Mouse (Mus musculus) forebrain, embryonic 16.5 days (tissue): Measurements from ENCODE around the gene Mylpf. TPM values are rescaled to one million over a fixed set of nuclear protein-coding genes. Genes with fewer than 3 reads are reported as not detected.

ENCODE experiments used
- ATAC-seq: fragments of 200-750 bp; cut with Nextera tagmentation; 2 replicates; pipeline ENCODE4 v1.8.0; 2017; ENCODE audit warnings: mild to moderate bottlenecking, moderate library complexity
- H3K27ac ChIP-seq: fragments of 300-500 bp; sonication (generic); 2 replicates; pipeline ENCODE4 v1.5.1; 2014; ENCODE audit warnings: low read length, control low read depth
- H3K27me3 ChIP-seq: fragments of 300-500 bp; sonication (generic); replicated peaks from 2 replicates; pipeline ENCODE4 v1.6.1; 2014; ENCODE audit warnings: low read length; ENCODE audit not compliant: control insufficient read depth, insufficient read depth
- H3K36me3 ChIP-seq: fragments of 300-500 bp; sonication (generic); 2 replicates; pipeline ENCODE4 v1.6.1; 2014; ENCODE audit not compliant: control insufficient read depth, insufficient read depth
- H3K4me1 ChIP-seq: fragments of 300-500 bp; sonication (generic); replicated peaks from 2 replicates; pipeline ENCODE4 v1.6.1; 2014; ENCODE audit warnings: low read length; ENCODE audit not compliant: control insufficient read depth, insufficient read depth
- H3K4me2 ChIP-seq: fragments of 300-500 bp; sonication (generic); 2 replicates; pipeline ENCODE4 v1.6.1; 2014; ENCODE audit warnings: mild to moderate bottlenecking, low read length, control low read depth
- H3K4me3 ChIP-seq: fragments of 300-500 bp; sonication (generic); replicated peaks from 2 replicates; pipeline ENCODE4 v1.5.1; 2014; ENCODE audit warnings: mild to moderate bottlenecking, low read length, control low read depth
- H3K9ac ChIP-seq: fragments of 300-500 bp; sonication (generic); replicated peaks from 2 replicates; pipeline ENCODE4 v1.6.1; 2014; ENCODE audit warnings: low read depth, low read length, control low read depth
- H3K9me3 ChIP-seq: fragments of 300-500 bp; sonication (generic); 2 replicates; pipeline ENCODE4 v1.6.1; 2016; ENCODE audit warnings: low read length; ENCODE audit not compliant: control insufficient read depth
- WGBS: fragments of 180-500 bp; shearing (Covaris S2); extraction: QIAGEN DNeasy Blood & Tissue Kit; methylation state at CpG from one replicate; pipeline ENCODE4 v1.1.7; 2014; 5-methylcytosine and 5-hydroxymethylcytosine counted together
- polyA plus RNA-seq: library from polyadenylated mRNA; unstranded; fragments of >200 nt; fragmentation: Nextera tagmentation; extraction: Ambion mirVana; gene quantifications from 2 replicates; pipeline ENCODE4 v1.2.1, GENCODE M21; 2015

Mylpf gene
- polyA plus RNA-seq, 1 experiment from 2014 or later, result 4.1 TPM

DNA sequence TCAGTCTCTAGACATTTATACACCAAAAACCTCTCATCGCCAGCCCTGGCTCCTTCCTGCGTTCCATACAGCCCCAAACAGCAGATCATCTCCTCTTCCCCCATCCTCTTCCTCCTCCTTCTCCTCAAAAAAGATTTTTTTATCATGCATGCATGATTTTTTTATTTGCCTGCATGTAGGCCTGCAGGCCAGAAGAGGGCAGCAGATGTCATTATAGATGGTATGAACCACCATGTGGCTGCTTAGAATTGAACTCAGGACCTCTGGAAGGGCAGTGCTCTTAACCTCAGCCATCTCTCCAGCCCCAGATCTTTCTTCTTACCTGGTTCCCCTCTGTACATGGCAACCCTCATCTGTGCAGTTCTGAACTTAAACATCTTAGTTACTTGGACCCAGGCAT lies 43.7 kb downstream of the Mylpf start:
- no peak overlapping the region for H3K4me2 ChIP-seq
- H3K4me3 ChIP-seq, result no peak overlapping the region
- H3K9me3 ChIP-seq, result no peaks in the 10 kb centered on the region
- 88% methylated on average over 2 of the region's 2 CpGs for WGBS
- peaks cover 9% of the 10 kb centered on the region for H3K4me1 ChIP-seq
- no peak for ATAC-seq
- H3K36me3 ChIP-seq, result no peaks in the 10 kb centered on the region; the same call in 1 of the 2 replicates
- H3K27me3 ChIP-seq, result no peaks in the 10 kb centered on the region
- H3K27ac ChIP-seq, result no peak overlapping the region
- no peak overlapping the region for H3K9ac ChIP-seq

DNA sequence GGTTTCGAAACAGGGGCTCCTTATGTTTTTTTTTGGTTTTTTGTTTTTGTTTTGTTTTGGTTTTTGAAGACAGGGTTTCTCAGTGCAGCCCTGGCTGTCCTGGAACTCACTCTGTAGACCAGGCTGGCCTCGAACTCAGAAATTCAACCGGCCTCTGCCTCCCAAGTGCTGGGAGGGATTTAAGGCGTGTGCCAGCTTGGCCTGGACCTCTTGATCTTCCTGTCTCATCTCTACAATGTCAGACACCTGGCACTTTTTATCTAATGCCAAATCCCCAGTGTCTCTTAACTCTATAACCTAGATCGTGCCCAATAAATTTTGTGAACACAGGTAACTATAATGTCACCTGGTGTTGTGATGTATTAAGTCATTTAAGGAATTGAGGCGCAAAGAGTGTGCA lies 44.7 kb downstream of the Mylpf start:
- 81% methylated on average over 6 of the region's 6 CpGs for WGBS
- Histone ChIP-seq H3K27ac (peak overlapping the region; percentile 84), H3K4me3 (peak overlapping the region; percentile 51), H3K4me1 (peaks cover 9% of the 10 kb centered on the region), H3K9me3 (no peaks in the 10 kb centered on the region), H3K36me3 (no peaks in the 10 kb centered on the region; the same call in 1 of the 2 replicates), H3K27me3 (no peaks in the 10 kb centered on the region), H3K9ac (peak overlapping the region; percentile 69), H3K4me2 (peak overlapping the region; percentile 95)
- ATAC-seq, result no peak

DNA sequence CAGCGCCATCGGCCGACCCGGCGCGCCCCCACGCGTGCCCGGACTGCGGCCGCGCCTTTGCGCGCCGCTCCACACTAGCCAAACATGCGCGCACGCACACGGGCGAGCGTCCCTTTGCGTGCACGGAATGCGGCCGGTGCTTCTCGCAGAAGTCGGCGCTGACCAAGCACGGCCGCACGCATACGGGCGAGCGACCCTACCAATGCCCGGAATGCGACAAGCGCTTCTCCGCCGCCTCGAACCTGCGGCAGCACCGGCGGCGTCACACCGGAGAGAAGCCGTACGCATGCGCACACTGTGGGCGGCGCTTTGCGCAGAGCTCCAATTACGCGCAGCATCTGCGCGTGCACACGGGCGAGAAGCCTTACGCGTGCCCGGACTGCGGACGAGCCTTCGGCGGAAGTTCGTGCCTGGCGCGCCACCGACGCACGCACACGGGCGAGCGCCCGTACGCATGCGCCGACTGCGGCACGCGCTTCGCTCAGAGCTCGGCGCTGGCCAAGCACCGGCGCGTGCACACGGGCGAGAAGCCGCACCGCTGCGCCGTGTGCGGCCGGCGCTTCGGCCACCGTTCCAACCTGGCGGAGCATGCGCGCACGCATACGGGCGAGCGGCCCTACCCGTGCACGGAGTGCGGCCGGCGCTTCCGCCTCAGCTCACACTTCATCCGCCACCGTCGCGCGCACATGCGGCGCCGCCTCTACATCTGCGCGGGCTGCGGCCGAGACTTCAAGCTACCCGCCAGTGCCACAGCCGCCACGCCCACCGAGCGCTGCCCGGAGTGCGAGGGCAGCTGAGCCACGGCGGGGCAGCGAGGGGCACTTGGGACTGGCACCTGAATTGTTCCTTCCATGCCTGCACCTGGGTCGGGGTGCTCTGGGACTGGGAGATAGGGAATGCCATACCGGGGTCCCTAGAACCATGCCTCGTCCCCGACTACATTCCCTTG lies 45.4 kb downstream of the Mylpf start:
- ATAC-seq, result peak; percentile 96

DNA sequence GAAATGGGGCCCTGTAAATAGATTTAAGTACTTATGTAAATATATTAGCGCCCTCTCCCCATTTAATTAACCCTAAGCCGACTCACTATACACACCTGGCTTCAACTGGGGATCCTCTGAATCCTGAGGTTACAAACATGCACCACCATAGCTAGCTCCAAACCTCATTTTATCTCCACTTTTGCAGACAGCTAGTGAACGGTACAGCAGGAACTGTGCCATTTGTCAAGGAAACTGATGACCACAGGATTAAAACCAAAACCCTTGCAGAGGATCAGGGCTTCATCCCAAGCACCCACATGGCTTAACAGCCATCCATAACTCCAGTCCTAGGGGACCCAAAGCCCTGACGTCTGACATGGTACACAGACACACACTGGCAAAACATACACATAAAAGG lies 46.3 kb downstream of the Mylpf start:
- Histone ChIP-seq H3K4me2 (peak overlapping the region; percentile 95), H3K27me3 (no peaks in the 10 kb centered on the region), H3K27ac (peak overlapping the region; percentile 93; the same call in 1 of the 2 replicates), H3K4me1 (peaks cover 20% of the 10 kb centered on the region), H3K4me3 (peak overlapping the region; percentile 51), H3K9me3 (no peaks in the 10 kb centered on the region), H3K9ac (peak overlapping the region; percentile 72), H3K36me3 (no peaks in the 10 kb centered on the region)
- 35% methylated on average over 4 of the region's 4 CpGs for WGBS
- ATAC-seq, result no peak

More for the DNA sequence above, 45.4 kb downstream of the Mylpf start:
- peaks cover 13% of the 10 kb centered on the region for H3K4me1 ChIP-seq
- H3K27ac ChIP-seq, result peak overlapping the region; percentile 93
- WGBS, result under 1% methylated on average over 135 of the region's 136 CpGs
- H3K9ac ChIP-seq, result peak overlapping the region; percentile 72
- H3K4me3 ChIP-seq, result peak overlapping the region; percentile 51
- H3K36me3 ChIP-seq, result no peaks in the 10 kb centered on the region; the same call in 1 of the 2 replicates
- H3K4me2 ChIP-seq, result peak overlapping the region; percentile 95
- no peaks in the 10 kb centered on the region for H3K9me3 ChIP-seq
- no peaks in the 10 kb centered on the region for H3K27me3 ChIP-seq

DNA sequence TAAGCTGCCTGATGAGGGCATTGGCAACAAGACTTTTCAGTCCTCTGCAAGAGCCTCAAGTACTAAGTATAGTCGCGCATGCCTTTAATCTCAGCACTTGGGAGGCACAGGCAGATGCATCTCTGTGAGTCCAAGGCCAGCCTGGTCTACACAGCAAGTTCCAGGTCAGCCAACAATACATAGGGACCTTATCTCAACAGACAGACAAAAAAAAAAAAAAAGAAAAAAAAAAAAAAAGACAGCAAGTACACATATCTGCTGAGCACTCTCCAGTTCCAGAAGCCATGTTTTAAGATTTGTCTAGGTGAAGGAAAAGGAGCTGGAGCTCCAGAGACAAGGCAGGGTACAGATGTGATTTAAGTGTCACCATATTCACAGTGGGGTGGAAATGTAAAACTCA lies 47.3 kb downstream of the Mylpf start:
- Histone ChIP-seq H3K27ac (no peak overlapping the region), H3K27me3 (no peaks in the 10 kb centered on the region), H3K4me2 (no peak overlapping the region), H3K4me3 (no peak overlapping the region), H3K4me1 (peaks cover 22% of the 10 kb centered on the region), H3K36me3 (no peaks in the 10 kb centered on the region), H3K9ac (no peak overlapping the region), H3K9me3 (no peaks in the 10 kb centered on the region)
- ATAC-seq, result no peak
- WGBS, result 83% methylated on average over 2 of the region's 2 CpGs

DNA sequence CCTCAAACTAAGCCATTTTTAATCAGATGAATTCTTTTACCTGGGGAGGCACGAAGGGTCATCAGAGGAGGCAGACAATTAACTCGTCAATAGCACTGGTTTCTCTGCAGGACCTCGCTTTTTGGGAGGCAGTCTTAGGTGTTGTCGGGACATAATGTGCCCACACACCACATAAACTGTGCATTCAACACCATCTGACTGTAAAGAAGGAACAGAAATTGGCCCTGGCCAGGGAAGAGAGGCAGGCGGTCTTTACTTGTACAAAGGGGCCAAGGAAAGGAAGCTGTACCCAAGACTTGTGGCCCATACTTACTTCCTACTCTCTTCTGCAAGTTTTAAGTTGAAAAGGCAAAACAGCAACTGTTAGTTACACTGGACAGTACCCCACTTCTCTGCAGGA lies 47.8 kb downstream of the Mylpf start:
- Histone ChIP-seq H3K27me3 (no peaks in the 10 kb centered on the region), H3K9me3 (no peaks in the 10 kb centered on the region), H3K9ac (no peak overlapping the region), H3K4me3 (no peak overlapping the region), H3K27ac (no peak overlapping the region), H3K36me3 (no peaks in the 10 kb centered on the region), H3K4me2 (no peak overlapping the region), H3K4me1 (peaks cover 27% of the 10 kb centered on the region)
- ATAC-seq, result no peak
- WGBS, result 90% methylated on average over 5 of the region's 5 CpGs

DNA sequence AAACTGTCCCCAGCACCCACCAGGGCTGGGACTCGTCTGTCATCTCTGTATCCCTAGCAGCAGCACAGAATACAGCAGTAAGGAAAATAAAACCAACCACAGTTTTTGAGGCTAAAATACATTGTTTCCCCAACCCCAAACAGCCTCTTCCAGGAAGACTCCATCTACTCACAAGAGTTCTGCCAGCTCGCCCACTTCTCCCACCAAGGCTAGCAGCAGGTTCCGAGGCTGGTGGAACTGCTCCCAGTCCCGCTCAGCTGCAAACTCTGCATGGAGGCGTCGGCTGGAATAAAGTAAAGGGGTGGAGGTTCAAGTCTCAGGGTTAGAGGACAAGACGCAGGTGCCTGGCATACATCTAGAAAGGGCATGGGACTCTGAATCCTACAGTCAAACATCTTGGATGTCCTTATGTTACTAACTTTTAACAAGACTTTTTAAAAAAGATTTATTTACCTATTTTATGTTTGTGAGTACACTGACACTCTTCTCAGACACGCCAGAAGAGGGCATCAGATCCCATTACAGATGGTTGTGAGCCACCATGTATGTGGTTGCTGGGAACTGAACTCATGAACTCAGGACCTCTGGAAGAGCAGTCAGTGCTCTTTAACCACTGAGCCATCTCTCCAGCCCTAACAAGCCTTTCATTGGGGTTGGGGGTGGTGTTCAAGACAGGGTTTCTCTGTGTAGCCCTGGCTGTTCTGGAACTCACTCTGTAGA lies 50.7 kb downstream of the Mylpf start:
- H3K4me1 ChIP-seq, result peaks cover 24% of the 10 kb centered on the region
- H3K9me3 ChIP-seq, result no peaks in the 10 kb centered on the region
- no peaks in the 10 kb centered on the region for H3K36me3 ChIP-seq
- ATAC-seq, result no peak
- 76% methylated on average over 8 of the region's 8 CpGs for WGBS
- no peaks in the 10 kb centered on the region for H3K27me3 ChIP-seq
- H3K27ac ChIP-seq, result no peak overlapping the region
- H3K9ac ChIP-seq, result no peak overlapping the region; the same call in 1 of the 2 replicates
- H3K4me3 ChIP-seq, result peak overlapping the region; percentile 65
- H3K4me2 ChIP-seq, result peak overlapping the region; percentile 98

DNA sequence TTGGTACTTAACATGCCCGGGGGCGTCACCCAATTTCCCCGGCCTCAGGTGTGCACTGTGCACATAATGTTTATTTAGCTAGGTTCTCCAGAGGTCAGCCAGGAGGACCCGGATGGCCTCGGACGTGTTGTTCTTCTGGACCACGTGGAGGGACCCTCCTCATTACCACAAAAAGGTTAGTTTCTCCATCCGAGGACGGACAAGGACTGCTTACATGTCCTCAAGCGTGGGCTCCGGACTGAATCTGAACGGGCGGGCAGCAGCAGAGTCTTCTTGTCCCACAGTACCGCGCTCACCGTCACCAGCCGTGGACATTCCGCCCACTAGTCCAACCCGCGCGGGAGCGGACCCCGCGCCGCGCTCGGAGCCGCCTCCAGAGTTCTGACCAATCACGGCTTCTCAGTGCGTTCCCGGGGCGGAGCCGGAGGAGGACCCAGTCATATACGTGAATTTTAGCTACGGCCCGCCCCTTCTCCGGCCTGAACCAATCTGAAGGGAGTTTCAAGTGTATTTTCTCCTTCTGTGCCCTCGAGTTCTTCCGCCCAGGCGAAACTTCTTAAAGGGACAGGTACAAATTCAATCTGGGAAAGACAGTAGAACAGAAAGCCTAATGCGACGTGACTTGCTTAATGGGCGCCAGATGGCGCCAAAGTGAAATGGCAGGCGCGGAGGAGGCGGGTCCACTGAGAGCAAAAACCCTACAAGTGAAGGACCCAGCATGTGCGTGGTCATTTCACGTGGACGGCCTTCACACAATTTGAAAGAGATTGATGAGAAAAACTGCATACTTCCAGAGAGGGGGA lies 51.8 kb downstream of the Mylpf start, which contains the start of gene Dctpp1:
Gene Dctpp1 (minus strand): TSS at position 401 of the 803 bp plus-strand sequence.
- peak; percentile 99 for ATAC-seq

More for the DNA sequence above, 51.8 kb downstream of the Mylpf start, which contains the start of gene Dctpp1:
- Histone ChIP-seq H3K4me3 (peak within 1 kb of the TSS; percentile 65), H3K4me2 (peak within 1 kb of the TSS; percentile 98), H3K27ac (no peak within 1 kb of the TSS), H3K36me3 (no peaks in the 10 kb centered on the region), H3K4me1 (peaks cover 18% of the 10 kb centered on the region), H3K27me3 (no peaks in the 10 kb centered on the region), H3K9me3 (no peaks in the 10 kb centered on the region), H3K9ac (peak within 1 kb of the TSS; percentile 73)
- under 1% methylated on average over 50 of the region's 50 CpGs for WGBS
